Mouse (Mus musculus) kidney, adult 2 months (tissue): ENCODE measurements around the gene Ccser1. TPM values are rescaled to one million over a fixed set of nuclear protein-coding genes. Genes with fewer than 3 reads are reported as not detected.

Experiments
- DNase-seq: peaks from one replicate; pipeline ENCODE4 v3.0.0; 2021
- H3K27ac ChIP-seq: fragments of 200-500 bp; 2 replicates; pipeline ENCODE4 v1.5.1; 2012; ENCODE audit warnings: low read depth, low read length, control low read depth, inconsistent platforms; ENCODE audit not compliant: insufficient read depth
- H3K27me3 ChIP-seq: fragments of 200-500 bp; replicated peaks from 2 replicates; pipeline ENCODE4 v1.6.1; 2012; ENCODE audit warnings: mild to moderate bottlenecking, moderate library complexity, low read length, inconsistent platforms; ENCODE audit not compliant: control insufficient read depth, insufficient read depth
- H3K36me3 ChIP-seq: fragments of 200-500 bp; 2 replicates; pipeline ENCODE4 v1.6.1; 2012; ENCODE audit warnings: mild to moderate bottlenecking, moderate library complexity, low read length, inconsistent platforms; ENCODE audit not compliant: control insufficient read depth, insufficient read depth
- H3K4me1 ChIP-seq: fragments of 200-500 bp; 2 replicates; pipeline ENCODE4 v1.6.1; 2011; ENCODE audit warnings: low read length; ENCODE audit not compliant: control insufficient read depth, insufficient read depth
- H3K4me3 ChIP-seq: fragments of 200-500 bp; 2 replicates; pipeline ENCODE4 v1.5.1; 2011; ENCODE audit warnings: mild to moderate bottlenecking, low read depth, low read length, control low read depth; ENCODE audit not compliant: insufficient read depth
- CTCF ChIP-seq: fragments of 200-500 bp; conservative IDR thresholded peaks from 2 replicates; pipeline ENCODE4 v1.5.1; 2011; ENCODE audit warnings: low read depth, mild to moderate bottlenecking, control low read depth, low read length, moderate library complexity, mixed read lengths; ENCODE audit not compliant: insufficient read depth, insufficient read length
- POLR2A ChIP-seq: fragments of 200-500 bp; IDR thresholded peaks from one replicate; pipeline ENCODE4 v1.6.1; 2011; ENCODE audit warnings: low read depth, low read length, control low read depth
- whole genome bisulfite sequencing: fragments of 180-500 bp; shearing (Covaris S2); methylation state at CpG from one replicate; pipeline ENCODE4 v1.1.7; 2018; 5-methylcytosine and 5-hydroxymethylcytosine counted together
- polyA plus RNA-seq: library from polyadenylated mRNA; depleted of rRNA; stranded (reverse); fragments of >200 nt; gene quantifications from 2 replicates; pipeline ENCODE4 v1.2.3, GENCODE M21; 2012

Ccser1 gene
- polyA plus RNA-seq, 1 experiment = 5.1 TPM

GRCm38 (mm10) chr6:61162117-61162516 lies 18.0 kb upstream of the Ccser1 start:
- Histone ChIP-seq H3K27ac (no peak overlapping the region), H3K4me1 (no peaks in the 10 kb centered on the region), H3K36me3 (no peaks in the 10 kb centered on the region), H3K27me3 (no peaks in the 10 kb centered on the region), H3K4me3 (no peak overlapping the region)
- no peak for DNase-seq
- TF ChIP-seq POLR2A (no peak), CTCF (no peak)

- no peak for DNase-seq
- Histone ChIP-seq H3K4me1 (no peaks in the 10 kb centered on the region), H3K27me3 (no peaks in the 10 kb centered on the region), H3K4me3 (no peak overlapping the region), H3K36me3 (no peaks in the 10 kb centered on the region), H3K27ac (no peak overlapping the region)
- TF ChIP-seq POLR2A = no peak
- TF ChIP-seq CTCF = no peak
- WGBS = 96% methylated on average over 1 of the region's 1 CpGs
Measured at GRCm38 (mm10) chr6:61166891-61167290, 13.2 kb upstream of the Ccser1 start.

DNA sequence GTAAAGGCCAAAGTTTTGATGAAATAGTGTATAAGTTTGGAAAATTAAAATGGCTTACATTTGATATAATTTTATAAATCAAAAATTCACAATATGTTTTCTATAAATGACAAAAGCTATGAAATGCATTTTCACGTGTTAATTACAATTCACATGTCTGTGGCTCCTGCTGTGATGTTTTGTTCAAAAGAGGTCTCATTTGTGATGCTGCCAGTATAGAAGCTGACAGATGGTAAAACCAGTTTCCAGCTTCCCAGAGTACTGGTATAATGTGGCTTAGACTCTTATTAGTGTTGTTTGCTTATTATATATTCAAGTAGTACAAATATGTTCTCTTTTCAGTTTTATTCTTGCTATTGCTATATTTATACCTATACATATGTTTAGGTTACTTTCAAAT lies 4.0 kb upstream of the Ccser1 start:
- Histone ChIP-seq H3K4me1 (no peaks in the 10 kb centered on the region), H3K36me3 (no peaks in the 10 kb centered on the region), H3K4me3 (no peak overlapping the region), H3K27me3 (no peaks in the 10 kb centered on the region), H3K27ac (no peak overlapping the region)
- no peak for TF ChIP-seq POLR2A
- DNase-seq = no peak
- 96% methylated on average over 1 of the region's 1 CpGs for WGBS

GRCm38 (mm10) chr6:61177476-61177875 lies 2.6 kb upstream of the Ccser1 start:
- TF ChIP-seq CTCF (no peak), POLR2A (no peak)
- 86% methylated on average over 7 of the region's 7 CpGs for whole genome bisulfite sequencing
- H3K27ac ChIP-seq = no peak overlapping the region

DNA sequence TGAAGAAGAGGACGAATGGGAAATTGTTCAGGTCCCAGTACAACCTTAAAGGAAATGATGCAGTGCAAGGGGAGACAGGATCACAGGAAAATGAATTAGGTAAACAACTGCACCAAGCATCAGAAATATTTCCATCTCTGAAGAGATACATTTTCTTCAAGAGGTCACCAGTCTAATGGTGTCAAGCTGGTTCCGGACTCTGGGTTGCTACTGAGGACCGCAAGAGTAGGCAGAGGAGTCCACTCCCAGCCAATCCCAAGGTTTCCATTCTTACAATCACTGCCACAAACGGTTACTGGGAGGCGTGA lies 529 bp upstream of the Ccser1 start:
- 6% methylated on average over 5 of the region's 5 CpGs for WGBS
- Histone ChIP-seq H3K27ac (no peak overlapping the region), H3K4me1 (no peaks in the 10 kb centered on the region), H3K36me3 (no peaks in the 10 kb centered on the region), H3K27me3 (no peaks in the 10 kb centered on the region), H3K4me3 (peak overlapping the region; percentile 74)
- no peak for DNase-seq
- TF ChIP-seq POLR2A = no peak
- no peak for TF ChIP-seq CTCF

More at GRCm38 (mm10) chr6:61177476-61177875, 2.6 kb upstream of the Ccser1 start:
- H3K4me1 ChIP-seq = no peaks in the 10 kb centered on the region
- H3K4me3 ChIP-seq = no peak overlapping the region
- H3K27me3 ChIP-seq = no peaks in the 10 kb centered on the region
- DNase-seq = no peak
- H3K36me3 ChIP-seq = no peaks in the 10 kb centered on the region

DNA sequence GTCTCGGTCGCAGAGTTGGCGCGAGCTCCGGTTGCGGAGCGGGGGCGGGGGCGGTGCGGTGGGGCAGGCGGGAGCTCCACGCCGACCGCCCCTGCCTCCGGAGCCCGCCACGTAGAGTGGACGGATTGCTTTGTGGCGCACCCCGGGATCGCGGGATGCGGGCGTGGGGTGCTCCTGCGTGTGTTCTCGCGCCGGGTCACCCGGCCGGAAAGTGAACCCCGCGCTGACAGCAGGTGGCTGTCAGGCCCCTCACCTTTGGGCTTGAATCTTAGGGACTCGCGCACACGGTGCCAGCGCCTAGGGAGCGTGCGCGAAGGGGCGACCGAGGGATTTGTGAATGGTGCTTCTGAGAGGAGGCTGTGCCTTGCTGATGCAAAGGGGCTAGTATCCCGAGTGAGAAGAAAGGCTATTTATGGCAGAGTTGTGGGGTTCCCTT lies 650 bp downstream of the Ccser1 start:
- H3K4me3 ChIP-seq = peak overlapping the region; percentile 74
- no peak overlapping the region for H3K27ac ChIP-seq
- under 1% methylated on average over 41 of the region's 42 CpGs for WGBS
- no peak for TF ChIP-seq POLR2A
- TF ChIP-seq CTCF = no peak
- no peaks in the 10 kb centered on the region for H3K27me3 ChIP-seq
- no peaks in the 10 kb centered on the region for H3K36me3 ChIP-seq
- DNase-seq = peak; percentile 36
- no peaks in the 10 kb centered on the region for H3K4me1 ChIP-seq

DNA sequence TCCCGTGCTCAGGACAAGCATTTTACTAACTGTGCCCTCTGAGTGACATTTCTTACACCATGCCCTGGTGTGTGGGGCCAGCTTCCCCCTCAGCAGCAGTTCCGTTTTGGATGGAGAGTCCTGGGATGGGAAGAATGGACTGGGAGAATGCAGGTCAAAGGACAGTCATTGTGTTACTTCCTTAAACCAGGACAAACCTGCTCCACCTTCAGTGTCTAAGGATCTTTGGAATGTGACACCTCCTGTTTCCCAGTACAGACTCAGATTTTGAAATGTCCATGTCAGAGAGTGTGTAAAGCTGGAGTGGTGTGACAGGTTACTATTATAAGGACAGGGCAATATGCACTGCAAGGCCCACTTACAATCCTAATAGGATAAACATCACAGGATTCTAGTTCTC lies 8.9 kb downstream of the Ccser1 start:
- no peak for DNase-seq
- no peaks in the 10 kb centered on the region for H3K36me3 ChIP-seq
- no peaks in the 10 kb centered on the region for H3K27me3 ChIP-seq
- H3K4me3 ChIP-seq = no peak overlapping the region
- H3K4me1 ChIP-seq = peaks cover 7% of the 10 kb centered on the region; the same call in 1 of the 2 replicates
- H3K27ac ChIP-seq = no peak overlapping the region
- WGBS = 32% methylated on average over 2 of the region's 2 CpGs
- no peak for TF ChIP-seq POLR2A
- TF ChIP-seq CTCF = no peak

DNA sequence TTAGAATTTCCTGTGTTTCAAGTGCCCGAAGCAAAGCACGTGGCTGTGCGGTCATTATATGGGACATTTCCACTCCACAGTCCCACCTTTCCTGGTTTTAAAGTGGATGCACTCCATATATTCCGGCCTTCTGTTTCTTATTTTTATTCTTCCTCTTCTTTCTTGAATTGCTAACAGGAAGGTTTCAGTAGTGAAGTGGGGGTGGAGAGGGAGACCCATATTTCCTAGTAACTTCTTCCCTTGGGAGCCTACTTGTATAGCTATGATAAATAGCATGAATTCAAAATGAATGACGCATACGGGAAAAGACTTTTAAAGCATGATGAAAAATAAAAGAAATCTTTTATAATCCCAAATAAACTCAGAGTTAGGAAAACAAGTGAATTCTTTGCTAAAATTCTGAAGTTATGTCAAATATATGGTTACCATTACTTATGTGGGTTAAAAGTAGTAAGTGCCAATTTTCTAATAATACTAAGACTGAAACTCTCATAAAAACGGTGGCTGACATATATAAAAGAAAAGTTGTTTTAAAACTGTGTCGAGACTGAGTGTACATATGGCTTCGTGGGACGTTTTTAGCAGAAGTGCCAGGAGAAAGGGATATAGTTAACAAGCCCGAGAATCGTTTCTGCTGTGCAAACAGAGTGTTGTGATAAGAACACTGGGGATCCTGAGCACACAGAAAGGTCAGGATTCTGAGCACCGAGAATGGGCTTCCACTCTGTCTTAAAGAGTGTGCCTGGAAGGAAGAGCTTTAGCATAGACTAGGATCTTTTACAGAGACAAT lies 11.7 kb downstream of the Ccser1 start:
- no peak overlapping the region for H3K4me3 ChIP-seq
- 68% methylated on average over 13 of the region's 13 CpGs for WGBS
- TF ChIP-seq CTCF = no peak
- no peak for TF ChIP-seq POLR2A
- no peaks in the 10 kb centered on the region for H3K36me3 ChIP-seq
- H3K27me3 ChIP-seq = no peaks in the 10 kb centered on the region
- H3K4me1 ChIP-seq = peaks cover 4% of the 10 kb centered on the region; the same call in 1 of the 2 replicates
- DNase-seq = no peak
- H3K27ac ChIP-seq = no peak overlapping the region
